Mouse (Mus musculus): ENCODE results near the gene Gm10220. TPM values are rescaled to one million over a fixed set of nuclear protein-coding genes. Genes with fewer than 3 reads are reported as not detected.

Gene Gm10220
- polyA plus RNA-seq, 1 experiment from 2014 or later = 0.06 TPM

Other genes starting within 250 kb of the Gm10220 start
- 0.10 TPM in 1 of 2 replicates, not detected in the other for gene Gm21663, start 179.0 kb downstream of the Gm10220 start, polyA plus RNA-seq (2015; fragmentation: Nextera tagmentation; extraction: Ambion mirVana)
- gene Gm21671, start 167.0 kb downstream of the Gm10220 start, polyA plus RNA-seq (2015; fragmentation: Nextera tagmentation; extraction: Ambion mirVana) = 0.10 TPM in 1 of 2 replicates, not detected in the other
- 0.15 TPM in 1 of 2 replicates, not detected in the other for gene Gm21680, start 148.8 kb downstream of the Gm10220 start, polyA plus RNA-seq (2015; fragmentation: Nextera tagmentation; extraction: Ambion mirVana)
- gene Gm21698, start 132.8 kb downstream of the Gm10220 start, polyA plus RNA-seq (2015; fragmentation: Nextera tagmentation; extraction: Ambion mirVana) = 0.11 TPM in 1 of 2 replicates, not detected in the other
- 0.09 TPM in 1 of 2 replicates, not detected in the other for gene Gm1979, start 116.6 kb downstream of the Gm10220 start, polyA plus RNA-seq (2015; fragmentation: Nextera tagmentation; extraction: Ambion mirVana)
- gene Gm5862, start 98.5 kb downstream of the Gm10220 start, polyA plus RNA-seq (2015; fragmentation: Nextera tagmentation; extraction: Ambion mirVana) = not detected in 2 replicates
- 0.08 TPM in 1 of 2 replicates, not detected in the other for gene Speer4a, start 81.9 kb downstream of the Gm10220 start, polyA plus RNA-seq (2015; fragmentation: Nextera tagmentation; extraction: Ambion mirVana)
- gene Gm7347, start 62.8 kb downstream of the Gm10220 start, polyA plus RNA-seq (2015; fragmentation: Nextera tagmentation; extraction: Ambion mirVana) = not detected in 2 replicates
- gene Gm10471, start 32.1 kb downstream of the Gm10220 start, polyA plus RNA-seq (2015; fragmentation: Nextera tagmentation; extraction: Ambion mirVana) = not detected in 2 replicates
- gene 5031410I06Rik, start 16.1 kb downstream of the Gm10220 start, polyA plus RNA-seq (2015; fragmentation: Nextera tagmentation; extraction: Ambion mirVana) = not detected in 2 replicates
- gene Gm7361, start 136.3 kb upstream of the Gm10220 start, polyA plus RNA-seq (2015; fragmentation: Nextera tagmentation; extraction: Ambion mirVana) = not detected in 2 replicates

All from limb, embryonic 13.5 days (tissue).